Mouse (Mus musculus) heart, adult 2 months (tissue): ENCODE measurements around the gene Cfap99.

Source experiments
- CTCF ChIP-seq: fragments of 200-600 bp; IDR thresholded peaks from 2 replicates; pipeline ENCODE4 v1.8.1; 2022; ENCODE audit warnings: antibody characterized with exemption, mild to moderate bottlenecking, moderate library complexity
- EP300 ChIP-seq: fragments of 200-500 bp; IDR thresholded peaks from 2 replicates; pipeline ENCODE4 v1.6.1; 2011; ENCODE audit warnings: low read depth, low read length, control low read depth; ENCODE audit not compliant: insufficient read depth

GRCm38 (mm10) chr5:34252307-34252966 is 36.0 kb upstream of the Cfap99 start:
- no peak for TF ChIP-seq CTCF
- TF ChIP-seq EP300: no peak
